7 mouse cellular contexts compared by ENCODE assay signal in the genomic region with DNA sequence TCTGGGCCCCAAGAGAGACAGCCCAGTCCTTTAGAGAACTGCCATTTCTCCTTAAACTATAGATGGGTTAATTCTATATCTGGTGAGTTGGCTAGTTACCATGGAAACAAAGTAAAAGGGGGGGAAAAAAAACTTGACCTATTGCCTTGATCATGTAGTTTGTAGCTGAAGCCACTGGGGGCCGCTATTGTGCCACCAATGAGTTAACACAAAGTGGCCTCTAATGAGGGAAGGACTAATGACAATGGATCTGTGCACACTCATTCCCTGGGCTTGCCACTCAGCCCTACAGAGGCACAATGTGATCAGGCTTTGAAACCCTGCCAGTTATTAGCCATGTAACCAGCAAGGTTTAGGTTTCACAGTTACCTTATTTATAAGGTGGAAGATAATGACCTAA. TPM values are rescaled to one million over a fixed set of nuclear protein-coding genes. Genes with fewer than 3 reads are reported as not detected.
DNase-seq lines count a peak whose midpoint lies in the region; ATAC-seq and TF ChIP-seq lines count a peak whose summit lies in the region.

No protein-coding gene starts in this region.

- H3K9me3 ChIP-seq in hindbrain, embryonic 15.5 days, result no peaks in the 10 kb centered on the region

- WGBS in thymus, adult 2 months, result 3% methylated on average over 1 of the region's 1 CpGs
- 0% methylated on average over 1 of the region's 1 CpGs for WGBS in hindbrain, embryonic 15.5 days
- 5% methylated on average over 1 of the region's 1 CpGs for WGBS in lung, adult 2 months

- peak; percentile 45 for DNase-seq in thymus, adult 2 months
- DNase-seq in thymus, adult 18-20 months, result no peak
- peak; percentile 78 for DNase-seq in adrenal gland, postnatal 10 days
- peak; percentile 76 for DNase-seq in embryo, embryonic 11 days
- no peak for DNase-seq in lung, adult 2 months
- DNase-seq in retina, embryonic 14.5 days (ENCODE audit: low spot score), result peak; percentile 93

- H3K4me3 ChIP-seq in thymus, adult 2 months (ENCODE audit: control insufficient read depth, insufficient read depth, low read length), result no peak overlapping the region
- H3K4me3 ChIP-seq in hindbrain, embryonic 15.5 days, result no peak overlapping the region
- H3K4me3 ChIP-seq in lung, adult 2 months (replicated peaks; ENCODE audit: extremely low read depth, low read depth, low read length), result no peak overlapping the region

- H3K9ac ChIP-seq in hindbrain, embryonic 15.5 days, result no peak overlapping the region

- H3K27ac ChIP-seq in thymus, adult 2 months (ENCODE audit: control insufficient read depth, insufficient read depth, low read length), result no peak overlapping the region
- H3K27ac ChIP-seq in hindbrain, embryonic 15.5 days (replicated peaks), result peak overlapping the region; percentile 68

- H3K27me3 ChIP-seq in thymus, adult 2 months (ENCODE audit: control insufficient read depth, insufficient read depth, low read length), result no peaks in the 10 kb centered on the region
- H3K27me3 ChIP-seq in hindbrain, embryonic 15.5 days, result no peaks in the 10 kb centered on the region

- H3K36me3 ChIP-seq in thymus, adult 2 months (ENCODE audit: control insufficient read depth, insufficient read depth, low read length), result no peaks in the 10 kb centered on the region
- no peaks in the 10 kb centered on the region for H3K36me3 ChIP-seq in hindbrain, embryonic 15.5 days

- no peak for TF ChIP-seq CTCF in thymus, adult 2 months (IDR thresholded peaks at IDR 0.05; ENCODE audit: borderline replicate concordance, control insufficient read depth, extremely low read depth, insufficient read depth, low read length, poor library complexity)
- TF ChIP-seq CTCF in lung, adult 2 months (IDR thresholded peaks at IDR 0.05; ENCODE audit: insufficient read depth, low read length), result peak; percentile 59

- ATAC-seq in hindbrain, embryonic 15.5 days (ENCODE audit: low FRiP score, low read depth), result peak; percentile 49; the same call in 1 of the 2 replicates

- TF ChIP-seq POLR2A in thymus, adult 2 months (IDR thresholded peaks at IDR 0.05; ENCODE audit: control insufficient read depth, extremely low read depth, insufficient read depth, low read length, poor library complexity), result no peak
- TF ChIP-seq POLR2A in lung, adult 2 months (IDR thresholded peaks at IDR 0.05; ENCODE audit: borderline replicate concordance, extremely low read depth, low read depth, low read length), result no peak

- H3K4me1 ChIP-seq in thymus, adult 2 months (replicated peaks; ENCODE audit: control insufficient read depth, insufficient read depth, low read length), result peaks cover 9% of the 10 kb centered on the region
- peaks cover 45% of the 10 kb centered on the region for H3K4me1 ChIP-seq in hindbrain, embryonic 15.5 days (replicated peaks)
- peaks cover 8% of the 10 kb centered on the region for H3K4me1 ChIP-seq in lung, adult 2 months (ENCODE audit: control insufficient read depth, insufficient read depth, low read length)

- H3K4me2 ChIP-seq in hindbrain, embryonic 15.5 days, result no peak overlapping the region

RNA-seq across cellular contexts. Expression of a gene that starts 3.4 kb away (rescaled TPM):
- polyA plus RNA-seq in thymus, adult 2 months (2012; rRNA removed), result 151 and 163 TPM in 2 replicates
- 10 to 100 TPM; 23.7 to 30.9 TPM for total RNA-seq in adrenal gland, postnatal 10 days (2021)
- 50.6 and 54.2 TPM in 2 replicates for polyA plus RNA-seq in hindbrain, embryonic 15.5 days (2015; fragmentation: Nextera tagmentation; extraction: Ambion mirVana)
- 86.2 and 98.0 TPM in 2 replicates for polyA plus RNA-seq in lung, adult 2 months (2012; rRNA removed)

RNA-seq across cellular contexts. Expression of a gene that starts 13.4 kb away (rescaled TPM):
- polyA plus RNA-seq in thymus, adult 2 months (2012; rRNA removed), result 17.3 and 18.1 TPM in 2 replicates
- total RNA-seq in adrenal gland, postnatal 10 days (2021), result 10 to 100 TPM in 1 of 2 experiments, 1 to 10 TPM in 1; 7.3 to 10.2 TPM
- 13.2 and 14.7 TPM in 2 replicates for polyA plus RNA-seq in hindbrain, embryonic 15.5 days (2015; fragmentation: Nextera tagmentation; extraction: Ambion mirVana)
- polyA plus RNA-seq in lung, adult 2 months (2012; rRNA removed), result 24.6 and 28.8 TPM in 2 replicates

Comparison
In these comparisons a context has a peak if more than half of its experiments do, and no peak if none do; other contexts are left out.
1. DNase-seq: peak in thymus, adult 2 months (single experiment), adrenal gland, postnatal 10 days (single experiment), embryo, embryonic 11 days (single experiment) and retina, embryonic 14.5 days (single experiment); none in thymus, adult 18-20 months (0 of 2) and lung, adult 2 months (single experiment).